Mouse (Mus musculus) limb, embryonic 15.5 days (tissue): ENCODE results near the gene Slbp. TPM values are rescaled to one million over a fixed set of nuclear protein-coding genes. Genes with fewer than 3 reads are reported as not detected.

ENCODE experiments used
- ATAC-seq: fragments of 200-750 bp; cut with Nextera tagmentation; 2 replicates; pipeline ENCODE4 v1.8.0; 2017; ENCODE audit warnings: low read depth, moderate TSS enrichment; ENCODE audit not compliant: insufficient number of reproducible peaks, low FRiP score, low TSS enrichment
- H3K27ac ChIP-seq: fragments of 300-500 bp; sonication (generic); 2 replicates; pipeline ENCODE4 v1.5.1; 2015; ENCODE audit warnings: moderate library complexity, mild to moderate bottlenecking, inconsistent platforms
- H3K27me3 ChIP-seq: fragments of 300-500 bp; sonication (generic); 2 replicates; pipeline ENCODE4 v1.6.1; 2015; ENCODE audit warnings: inconsistent platforms
- H3K36me3 ChIP-seq: fragments of 300-500 bp; sonication (generic); 2 replicates; pipeline ENCODE4 v1.6.1; 2015; ENCODE audit warnings: inconsistent platforms
- H3K4me1 ChIP-seq: fragments of 300-500 bp; sonication (generic); 2 replicates; pipeline ENCODE4 v1.6.1; 2015; ENCODE audit warnings: inconsistent platforms
- H3K4me2 ChIP-seq: fragments of 300-500 bp; sonication (generic); 2 replicates; pipeline ENCODE4 v1.6.1; 2015; ENCODE audit warnings: mild to moderate bottlenecking, inconsistent platforms
- H3K4me3 ChIP-seq: fragments of 300-500 bp; sonication (generic); 2 replicates; pipeline ENCODE4 v1.5.1; 2015; ENCODE audit warnings: mild to moderate bottlenecking, inconsistent platforms
- H3K9ac ChIP-seq: fragments of 300-500 bp; sonication (generic); 2 replicates; pipeline ENCODE4 v1.6.1; 2015; ENCODE audit warnings: inconsistent platforms
- H3K9me3 ChIP-seq: fragments of 300-500 bp; sonication (generic); 2 replicates; pipeline ENCODE4 v1.6.1; 2016; ENCODE audit warnings: inconsistent platforms
- WGBS: fragments of 180-500 bp; shearing (Covaris S2); methylation state at CpG from one replicate; pipeline ENCODE4 v1.1.7; 2015; 5-methylcytosine and 5-hydroxymethylcytosine counted together
- polyA plus RNA-seq: library from polyadenylated mRNA; unstranded; fragments of >200 nt; fragmentation: Nextera tagmentation; extraction: Ambion mirVana; gene quantifications from 2 replicates; pipeline ENCODE4 v1.2.1, GENCODE M21; 2015

Slbp gene
- polyA plus RNA-seq, 1 experiment from 2014 or later = 206 TPM

- Histone ChIP-seq H3K36me3 (peaks cover 60% of the 10 kb centered on the region), H3K9me3 (no peaks in the 10 kb centered on the region), H3K4me2 (peak overlapping the region; percentile 65), H3K9ac (peak overlapping the region; percentile 77), H3K27ac (peak overlapping the region; percentile 99; the same call in 1 of the 2 replicates), H3K4me1 (peaks cover 26% of the 10 kb centered on the region), H3K4me3 (peak overlapping the region; percentile 68), H3K27me3 (no peaks in the 10 kb centered on the region)
- 25% methylated on average over 2 of the region's 2 CpGs for WGBS
- no peak for ATAC-seq
These were observed 1.4 kb downstream of the Slbp start for GRCm38 (mm10) chr5:33651017-33651416.

GRCm38 (mm10) chr5:33640652-33641051, 11.7 kb downstream of the Slbp start:
- peaks cover 79% of the 10 kb centered on the region for H3K36me3 ChIP-seq
- no peak overlapping the region for H3K9ac ChIP-seq
- H3K27me3 ChIP-seq = no peaks in the 10 kb centered on the region
- H3K27ac ChIP-seq = no peak overlapping the region
- no peaks in the 10 kb centered on the region for H3K9me3 ChIP-seq
- H3K4me2 ChIP-seq = no peak overlapping the region
- no peak overlapping the region for H3K4me3 ChIP-seq
- ATAC-seq = no peak
- no peaks in the 10 kb centered on the region for H3K4me1 ChIP-seq
- 40% methylated on average over 3 of the region's 3 CpGs for WGBS

GRCm38 (mm10) chr5:33638826-33639225, 13.5 kb downstream of the Slbp start:
- Histone ChIP-seq H3K9me3 (no peaks in the 10 kb centered on the region), H3K27ac (no peak overlapping the region), H3K4me2 (no peak overlapping the region), H3K9ac (no peak overlapping the region), H3K36me3 (peaks cover 69% of the 10 kb centered on the region), H3K27me3 (no peaks in the 10 kb centered on the region), H3K4me3 (no peak overlapping the region), H3K4me1 (no peaks in the 10 kb centered on the region)
- ATAC-seq = no peak
- 55% methylated on average over 4 of the region's 4 CpGs for WGBS

GRCm38 (mm10) chr5:33637606-33638350, 14.6 kb downstream of the Slbp start:
- no peak overlapping the region for H3K4me3 ChIP-seq
- peaks cover 58% of the 10 kb centered on the region for H3K36me3 ChIP-seq
- H3K27ac ChIP-seq = no peak overlapping the region
- H3K9me3 ChIP-seq = no peaks in the 10 kb centered on the region
- ATAC-seq = no peak
- no peak overlapping the region for H3K9ac ChIP-seq
- 81% methylated on average over 3 of the region's 3 CpGs for WGBS
- H3K4me1 ChIP-seq = no peaks in the 10 kb centered on the region
- H3K27me3 ChIP-seq = no peaks in the 10 kb centered on the region
- no peak overlapping the region for H3K4me2 ChIP-seq

GRCm38 (mm10) chr5:33635361-33635760, 17.0 kb downstream of the Slbp start:
- Histone ChIP-seq H3K36me3 (peaks cover 36% of the 10 kb centered on the region), H3K4me1 (peaks cover 8% of the 10 kb centered on the region), H3K9me3 (no peaks in the 10 kb centered on the region), H3K27me3 (no peaks in the 10 kb centered on the region), H3K9ac (no peak overlapping the region), H3K4me2 (no peak overlapping the region), H3K4me3 (no peak overlapping the region), H3K27ac (no peak overlapping the region)
- 87% methylated on average over 3 of the region's 3 CpGs for WGBS
- no peak for ATAC-seq

- Histone ChIP-seq H3K9ac (no peak overlapping the region), H3K27me3 (no peaks in the 10 kb centered on the region), H3K4me3 (no peak overlapping the region), H3K9me3 (no peaks in the 10 kb centered on the region), H3K27ac (no peak overlapping the region), H3K36me3 (peaks cover 13% of the 10 kb centered on the region), H3K4me2 (no peak overlapping the region), H3K4me1 (peaks cover 20% of the 10 kb centered on the region)
- no peak for ATAC-seq
- WGBS = 77% methylated on average over 1 of the region's 1 CpGs
These were observed 19.8 kb downstream of the Slbp start for GRCm38 (mm10) chr5:33632526-33632925.

GRCm38 (mm10) chr5:33630615-33631014, 21.8 kb downstream of the Slbp start:
- Histone ChIP-seq H3K9ac (peak overlapping the region; percentile 17; the same call in 1 of the 2 replicates), H3K4me2 (peak overlapping the region; percentile 71), H3K9me3 (no peaks in the 10 kb centered on the region), H3K27ac (peak overlapping the region; percentile 80; the same call in 1 of the 2 replicates), H3K36me3 (peaks cover 4% of the 10 kb centered on the region; the same call in 1 of the 2 replicates), H3K27me3 (no peaks in the 10 kb centered on the region), H3K4me1 (peaks cover 20% of the 10 kb centered on the region), H3K4me3 (peak overlapping the region; percentile 87; the same call in 1 of the 2 replicates)
- ATAC-seq = no peak
- 35% methylated on average over 4 of the region's 4 CpGs for WGBS

- 1% methylated on average over 9 of the region's 9 CpGs for WGBS
- Histone ChIP-seq H3K9me3 (no peaks in the 10 kb centered on the region), H3K27me3 (no peaks in the 10 kb centered on the region), H3K4me1 (peaks cover 20% of the 10 kb centered on the region), H3K27ac (peak overlapping the region; percentile 80), H3K4me3 (peak overlapping the region; percentile 87), H3K36me3 (peaks cover 4% of the 10 kb centered on the region; the same call in 1 of the 2 replicates), H3K4me2 (peak overlapping the region; percentile 71), H3K9ac (peak overlapping the region; percentile 33)
- no peak for ATAC-seq
These were observed 22.3 kb downstream of the Slbp start for GRCm38 (mm10) chr5:33630061-33630460.

- Histone ChIP-seq H3K27ac (peak within 1 kb of the TSS; percentile 92), H3K27me3 (no peaks in the 10 kb centered on the region), H3K4me3 (peak within 1 kb of the TSS; percentile 87), H3K4me2 (peak within 1 kb of the TSS; percentile 84), H3K4me1 (peaks cover 20% of the 10 kb centered on the region), H3K36me3 (no peaks in the 10 kb centered on the region), H3K9ac (peak within 1 kb of the TSS; percentile 87), H3K9me3 (no peaks in the 10 kb centered on the region)
- peak; percentile 95 for ATAC-seq
- WGBS = under 1% methylated on average over 87 of the region's 99 CpGs
These were observed 22.9 kb downstream of the Slbp start, which contains the start of the genes Fam53a and Gm9903 for GRCm38 (mm10) chr5:33629301-33629987. Fam53a (minus strand) TSS chr5:33629635. Gm9903 (plus strand) TSS chr5:33629925.

GRCm38 (mm10) chr5:33628820-33629300, 23.5 kb downstream of the Slbp start:
- Histone ChIP-seq H3K27me3 (no peaks in the 10 kb centered on the region), H3K4me2 (peak overlapping the region; percentile 84), H3K9me3 (no peaks in the 10 kb centered on the region), H3K27ac (peak overlapping the region; percentile 92), H3K36me3 (no peaks in the 10 kb centered on the region), H3K9ac (peak overlapping the region; percentile 87), H3K4me3 (peak overlapping the region; percentile 87), H3K4me1 (peaks cover 20% of the 10 kb centered on the region)
- ATAC-seq = peak; percentile 3; the same call in 1 of the 2 replicates
- WGBS = under 1% methylated on average over 24 of the region's 24 CpGs

- H3K36me3 ChIP-seq = no peaks in the 10 kb centered on the region
- H3K27ac ChIP-seq = no peak overlapping the region
- H3K4me1 ChIP-seq = peaks cover 20% of the 10 kb centered on the region
- no peaks in the 10 kb centered on the region for H3K9me3 ChIP-seq
- no peak overlapping the region for H3K9ac ChIP-seq
- peak overlapping the region; percentile 87 for H3K4me3 ChIP-seq
- WGBS = 33% methylated on average over 4 of the region's 4 CpGs
- H3K27me3 ChIP-seq = no peaks in the 10 kb centered on the region
- ATAC-seq = no peak
- H3K4me2 ChIP-seq = peak overlapping the region; percentile 84
These were observed 24.4 kb downstream of the Slbp start for GRCm38 (mm10) chr5:33627968-33628367.

GRCm38 (mm10) chr5:33623766-33624165, 28.6 kb downstream of the Slbp start:
- H3K4me3 ChIP-seq = no peak overlapping the region
- no peaks in the 10 kb centered on the region for H3K9me3 ChIP-seq
- no peak overlapping the region for H3K9ac ChIP-seq
- H3K27me3 ChIP-seq = no peaks in the 10 kb centered on the region
- H3K36me3 ChIP-seq = no peaks in the 10 kb centered on the region
- WGBS = 77% methylated on average over 3 of the region's 3 CpGs
- no peak overlapping the region for H3K4me2 ChIP-seq
- H3K4me1 ChIP-seq = peaks cover 8% of the 10 kb centered on the region
- H3K27ac ChIP-seq = no peak overlapping the region
- ATAC-seq = no peak
